Mouse (Mus musculus): Measurements from ENCODE around the gene Aes. TPM values are rescaled to one million over a fixed set of nuclear protein-coding genes. Genes with fewer than 3 reads are reported as not detected.
A peak's percentile ranks its signal among the peaks of the same experiment; 100 is the strongest.

Aes gene
- polyA plus RNA-seq, 1 experiment from 2014 or later: 683 TPM

- H3K27me3 ChIP-seq (replicated peaks; ENCODE audit: control insufficient read depth, insufficient read depth, low read length): peaks cover 8% of the 10 kb centered on the region
- 53% methylated on average over 6 of the region's 6 CpGs for WGBS
- ATAC-seq: no peak
- no peak overlapping the region for H3K27ac ChIP-seq (ENCODE audit: low read length)
- no peak overlapping the region for H3K4me3 ChIP-seq (replicated peaks; ENCODE audit: low read length)
- H3K4me2 ChIP-seq (ENCODE audit: low read length): no peak overlapping the region
- H3K9me3 ChIP-seq (ENCODE audit: control insufficient read depth, low read length): no peaks in the 10 kb centered on the region
- H3K4me1 ChIP-seq (replicated peaks; ENCODE audit: control insufficient read depth, insufficient read depth, low read length): peaks cover 48% of the 10 kb centered on the region
- H3K9ac ChIP-seq (replicated peaks; ENCODE audit: low read depth, low read length): no peak overlapping the region
- peaks cover 8% of the 10 kb centered on the region for H3K36me3 ChIP-seq (ENCODE audit: control insufficient read depth, insufficient read depth)
Measured at GRCm38 (mm10) chr10:81563481-81563880, 4.2 kb downstream of the Aes start.

GRCm38 (mm10) chr10:81564216-81564615, 4.9 kb downstream of the Aes start:
- 8% methylated on average over 10 of the region's 10 CpGs for WGBS
- H3K4me2 ChIP-seq (ENCODE audit: low read length): 0 out of 2 replicates have a peak overlapping the region, but pooled peaks have one; percentile 19
- peaks cover 8% of the 10 kb centered on the region for H3K36me3 ChIP-seq (ENCODE audit: control insufficient read depth, insufficient read depth)
- no peaks in the 10 kb centered on the region for H3K9me3 ChIP-seq (ENCODE audit: control insufficient read depth, low read length)
- no peak overlapping the region for H3K9ac ChIP-seq (replicated peaks; ENCODE audit: low read depth, low read length)
- H3K27ac ChIP-seq (ENCODE audit: low read length): no peak overlapping the region
- peaks cover 48% of the 10 kb centered on the region for H3K4me1 ChIP-seq (replicated peaks; ENCODE audit: control insufficient read depth, insufficient read depth, low read length)
- H3K27me3 ChIP-seq (replicated peaks; ENCODE audit: control insufficient read depth, insufficient read depth, low read length): peaks cover 8% of the 10 kb centered on the region
- H3K4me3 ChIP-seq (replicated peaks; ENCODE audit: low read length): no peak overlapping the region
- ATAC-seq: no peak

GRCm38 (mm10) chr10:81564734-81565133, 5.4 kb downstream of the Aes start:
- H3K4me2 ChIP-seq (ENCODE audit: low read length): no peak overlapping the region
- no peak for ATAC-seq
- no peak overlapping the region for H3K27ac ChIP-seq (ENCODE audit: low read length)
- H3K36me3 ChIP-seq (ENCODE audit: control insufficient read depth, insufficient read depth): peaks cover 8% of the 10 kb centered on the region
- peaks cover 51% of the 10 kb centered on the region for H3K4me1 ChIP-seq (replicated peaks; ENCODE audit: control insufficient read depth, insufficient read depth, low read length)
- H3K9me3 ChIP-seq (ENCODE audit: control insufficient read depth, low read length): no peaks in the 10 kb centered on the region
- 27% methylated on average over 10 of the region's 10 CpGs for WGBS
- H3K9ac ChIP-seq (replicated peaks; ENCODE audit: low read depth, low read length): no peak overlapping the region
- no peak overlapping the region for H3K4me3 ChIP-seq (replicated peaks; ENCODE audit: low read length)
- H3K27me3 ChIP-seq (replicated peaks; ENCODE audit: control insufficient read depth, insufficient read depth, low read length): peaks cover 10% of the 10 kb centered on the region

GRCm38 (mm10) chr10:81565257-81566228, 6.3 kb downstream of the Aes start:
- no peak overlapping the region for H3K27ac ChIP-seq (ENCODE audit: low read length)
- H3K9ac ChIP-seq (replicated peaks; ENCODE audit: low read depth, low read length): no peak overlapping the region
- no peak overlapping the region for H3K4me3 ChIP-seq (replicated peaks; ENCODE audit: low read length)
- WGBS: 41% methylated on average over 20 of the region's 20 CpGs
- ATAC-seq: no peak
- H3K36me3 ChIP-seq (ENCODE audit: control insufficient read depth, insufficient read depth): peaks cover 8% of the 10 kb centered on the region
- H3K27me3 ChIP-seq (replicated peaks; ENCODE audit: control insufficient read depth, insufficient read depth, low read length): peaks cover 10% of the 10 kb centered on the region
- no peaks in the 10 kb centered on the region for H3K9me3 ChIP-seq (ENCODE audit: control insufficient read depth, low read length)
- H3K4me1 ChIP-seq (replicated peaks; ENCODE audit: control insufficient read depth, insufficient read depth, low read length): peaks cover 55% of the 10 kb centered on the region
- H3K4me2 ChIP-seq (ENCODE audit: low read length): no peak overlapping the region

GRCm38 (mm10) chr10:81568381-81569191, 9.3 kb downstream of the Aes start:
- Histone ChIP-seq H3K4me1 (replicated peaks; ENCODE audit: control insufficient read depth, insufficient read depth, low read length) (peaks cover 48% of the 10 kb centered on the region), H3K9ac (replicated peaks; ENCODE audit: low read depth, low read length) (no peak overlapping the region), H3K4me2 (ENCODE audit: low read length) (no peak overlapping the region), H3K27ac (ENCODE audit: low read length) (no peak overlapping the region), H3K9me3 (ENCODE audit: control insufficient read depth, low read length) (no peaks in the 10 kb centered on the region), H3K36me3 (ENCODE audit: control insufficient read depth, insufficient read depth) (peaks cover 8% of the 10 kb centered on the region; the same call in 1 of the 2 replicates), H3K27me3 (replicated peaks; ENCODE audit: control insufficient read depth, insufficient read depth, low read length) (peaks cover 23% of the 10 kb centered on the region), H3K4me3 (replicated peaks; ENCODE audit: low read length) (no peak overlapping the region)
- 8% methylated on average over 16 of the region's 16 CpGs for whole genome bisulfite sequencing
- ATAC-seq: no peak

GRCm38 (mm10) chr10:81569507-81570237, 10.4 kb downstream of the Aes start:
- ATAC-seq: no peak
- H3K36me3 ChIP-seq (ENCODE audit: control insufficient read depth, insufficient read depth): peaks cover 7% of the 10 kb centered on the region; the same call in 1 of the 2 replicates
- H3K4me2 ChIP-seq (ENCODE audit: low read length): peak overlapping the region; percentile 82; the same call in 1 of the 2 replicates
- H3K27me3 ChIP-seq (replicated peaks; ENCODE audit: control insufficient read depth, insufficient read depth, low read length): peaks cover 32% of the 10 kb centered on the region
- H3K4me1 ChIP-seq (replicated peaks; ENCODE audit: control insufficient read depth, insufficient read depth, low read length): peaks cover 41% of the 10 kb centered on the region
- no peak overlapping the region for H3K4me3 ChIP-seq (replicated peaks; ENCODE audit: low read length)
- H3K27ac ChIP-seq (ENCODE audit: low read length): peak overlapping the region; percentile 82; the same call in 1 of the 2 replicates
- 30% methylated on average over 9 of the region's 9 CpGs for WGBS
- no peaks in the 10 kb centered on the region for H3K9me3 ChIP-seq (ENCODE audit: control insufficient read depth, low read length)
- H3K9ac ChIP-seq (replicated peaks; ENCODE audit: low read depth, low read length): no peak overlapping the region

- 0 out of 2 replicates have a peak, but pooled peaks cover 5% of the 10 kb centered on the region for H3K36me3 ChIP-seq (ENCODE audit: control insufficient read depth, insufficient read depth)
- H3K27me3 ChIP-seq (replicated peaks; ENCODE audit: control insufficient read depth, insufficient read depth, low read length): peaks cover 32% of the 10 kb centered on the region
- peaks cover 44% of the 10 kb centered on the region for H3K4me1 ChIP-seq (replicated peaks; ENCODE audit: control insufficient read depth, insufficient read depth, low read length)
- peak overlapping the region; percentile 82 for H3K27ac ChIP-seq (ENCODE audit: low read length)
- H3K4me2 ChIP-seq (ENCODE audit: low read length): peak overlapping the region; percentile 82
- H3K4me3 ChIP-seq (replicated peaks; ENCODE audit: low read length): peak overlapping the region; percentile 49
- peak overlapping the region; percentile 17; the same call in 1 of the 2 replicates for H3K9ac ChIP-seq (replicated peaks; ENCODE audit: low read depth, low read length)
- 0% methylated on average over 10 of the region's 11 CpGs for WGBS
- peak; percentile 5; the same call in 1 of the 2 replicates for ATAC-seq
- H3K9me3 ChIP-seq (ENCODE audit: control insufficient read depth, low read length): no peaks in the 10 kb centered on the region
Measured at GRCm38 (mm10) chr10:81570238-81570800, 11.0 kb downstream of the Aes start.

- Histone ChIP-seq H3K4me2 (ENCODE audit: low read length) (peak overlapping the region; percentile 82), H3K9me3 (ENCODE audit: control insufficient read depth, low read length) (no peaks in the 10 kb centered on the region), H3K27me3 (replicated peaks; ENCODE audit: control insufficient read depth, insufficient read depth, low read length) (peaks cover 34% of the 10 kb centered on the region), H3K4me3 (replicated peaks; ENCODE audit: low read length) (peak overlapping the region; percentile 49), H3K9ac (replicated peaks; ENCODE audit: low read depth, low read length) (peak overlapping the region; percentile 17; the same call in 1 of the 2 replicates), H3K4me1 (replicated peaks; ENCODE audit: control insufficient read depth, insufficient read depth, low read length) (peaks cover 50% of the 10 kb centered on the region), H3K27ac (ENCODE audit: low read length) (peak overlapping the region; percentile 82), H3K36me3 (ENCODE audit: control insufficient read depth, insufficient read depth) (0 out of 2 replicates have a peak, but pooled peaks cover 3% of the 10 kb centered on the region)
- peak; percentile 64 for ATAC-seq
- under 1% methylated on average over 34 of the region's 34 CpGs for WGBS
Measured at GRCm38 (mm10) chr10:81570831-81571500, 11.7 kb downstream of the Aes start.

All from forebrain, embryonic 16.5 days (tissue).